Mouse (Mus musculus) ES-E14 (cell line): ENCODE results near the gene Zbtb20. TPM values are rescaled to one million over a fixed set of nuclear protein-coding genes. Genes with fewer than 3 reads are reported as not detected.

ENCODE experiments used
- DNase-seq: peaks from one replicate; pipeline ENCODE4 v3.0.0-alpha.2; 2013; ENCODE audit warnings: low read depth, low spot score
- H3K27ac ChIP-seq: 2 replicates; pipeline ENCODE4 v1.5.1; 2012; ENCODE audit warnings: low read depth, mild to moderate bottlenecking, low read length, moderate library complexity, mixed read lengths; ENCODE audit not compliant: poor library complexity, insufficient read depth, severe bottlenecking
- H3K36me3 ChIP-seq: 2 replicates; pipeline ENCODE4 v1.6.1; 2012; ENCODE audit warnings: mild to moderate bottlenecking, low read length, moderate library complexity, mixed read lengths; ENCODE audit not compliant: control insufficient read depth, poor library complexity, insufficient read depth, severe bottlenecking
- H3K4me1 ChIP-seq, 2 experiments: fragments of 150-350 bp in 1 of 2; sonication (generic) in 1 of 2; 2 replicates each; pipeline ENCODE4 v1.6.1; 2012; ENCODE audit warnings: low read length in 2 of 2, mild to moderate bottlenecking in 1 of 2, mixed read lengths in 1 of 2; ENCODE audit not compliant: control insufficient read depth in 2 of 2, insufficient read depth in 2 of 2, poor library complexity in 1 of 2
- H3K4me3 ChIP-seq, 2 experiments: fragments of 150-350 bp in 1 of 2; sonication (generic) in 1 of 2; 2 replicates each; pipeline ENCODE4 v1.5.1; 2012; ENCODE audit warnings: low read length in 2 of 2, low read depth in 1 of 2, mild to moderate bottlenecking in 1 of 2, mixed read lengths in 1 of 2; ENCODE audit not compliant: insufficient read depth in 1 of 2, poor library complexity in 1 of 2, severe bottlenecking in 1 of 2
- H3K9ac ChIP-seq: 2 replicates; pipeline ENCODE4 v1.6.1; 2012; ENCODE audit warnings: low read depth, mild to moderate bottlenecking, low read length, mixed read lengths; ENCODE audit not compliant: poor library complexity, insufficient read depth, severe bottlenecking
- H3K9me3 ChIP-seq: fragments of 150-350 bp; sonication (generic); 2 replicates; pipeline ENCODE4 v1.6.1; 2012; ENCODE audit warnings: low read depth, mild to moderate bottlenecking, low read length; ENCODE audit not compliant: control insufficient read depth, insufficient read depth
- CHD2 ChIP-seq: IDR thresholded peaks from 2 replicates; pipeline ENCODE4 v1.6.1; 2014; ENCODE audit warnings: mild to moderate bottlenecking, low read depth, low read length, inconsistent platforms
- HCFC1 ChIP-seq: IDR thresholded peaks from 2 replicates; pipeline ENCODE4 v1.6.1; 2012; ENCODE audit warnings: low read length, inconsistent platforms, borderline replicate concordance; ENCODE audit not compliant: insufficient read depth
- MAFK ChIP-seq: IDR thresholded peaks from 2 replicates; pipeline ENCODE4 v1.6.1; 2014; ENCODE audit warnings: mild to moderate bottlenecking, low read depth, low read length, inconsistent platforms; ENCODE audit not compliant: insufficient read depth
- ZC3H11A ChIP-seq: IDR thresholded peaks from 2 replicates; pipeline ENCODE4 v1.6.1; 2012; ENCODE audit warnings: low read depth, mild to moderate bottlenecking, inconsistent platforms, low read length, borderline replicate concordance
- ZNF384 ChIP-seq: IDR thresholded peaks from 2 replicates; pipeline ENCODE4 v1.6.1; 2012; ENCODE audit warnings: low read depth, low read length, inconsistent platforms
- in situ Hi-C, 2 experiments: fragments of 600-800 bp; cut with MboI; formaldehyde crosslinking; loops; one replicate each; pipeline ENCODE4 v1.15.1; 2025; ENCODE audit warnings: low sequenced_read_pairs in 2 of 2, inconsistent platforms in 1 of 2; ENCODE audit not compliant: unreplicated experiment in 2 of 2
- total RNA-seq: library from RNA; depleted of rRNA; stranded (reverse); fragments of 300-350 nt; gene quantifications from 2 replicates; pipeline ENCODE4 v1.2.3, GENCODE M21; 2012

Gene Zbtb20
- total RNA-seq, 1 experiment, result 4.0 TPM

- no peak overlapping the region for H3K27ac ChIP-seq
- in situ Hi-C loops, result no loop called here
- TF ChIP-seq ZC3H11A, result no peak
- TF ChIP-seq CHD2, result no peak
- no peak for TF ChIP-seq MAFK
- TF ChIP-seq HCFC1, result no peak
- TF ChIP-seq ZNF384, result no peak
- H3K9me3 ChIP-seq, result no peaks in the 10 kb centered on the region
- no peaks in the 10 kb centered on the region for H3K4me1 ChIP-seq
- H3K9ac ChIP-seq, result no peak overlapping the region
- DNase-seq, result no peak
- no peak overlapping the region for H3K4me3 ChIP-seq
- H3K36me3 ChIP-seq, result no peaks in the 10 kb centered on the region
These were observed 522.1 kb downstream of the Zbtb20 start for GRCm38 (mm10) chr16:43397629-43398323.

- Histone ChIP-seq H3K27ac (no peak overlapping the region), H3K36me3 (no peaks in the 10 kb centered on the region), H3K4me1 (no peaks in the 10 kb centered on the region), H3K4me3 (no peak overlapping the region), H3K9ac (no peak overlapping the region), H3K9me3 (no peaks in the 10 kb centered on the region)
- no peak for DNase-seq
- in situ Hi-C loops, result no loop called here
- TF ChIP-seq CHD2, result no peak
- TF ChIP-seq ZC3H11A, result no peak
- TF ChIP-seq MAFK, result no peak
- no peak for TF ChIP-seq HCFC1
- no peak for TF ChIP-seq ZNF384
These were observed 523.7 kb downstream of the Zbtb20 start for GRCm38 (mm10) chr16:43399428-43399827.

DNA sequence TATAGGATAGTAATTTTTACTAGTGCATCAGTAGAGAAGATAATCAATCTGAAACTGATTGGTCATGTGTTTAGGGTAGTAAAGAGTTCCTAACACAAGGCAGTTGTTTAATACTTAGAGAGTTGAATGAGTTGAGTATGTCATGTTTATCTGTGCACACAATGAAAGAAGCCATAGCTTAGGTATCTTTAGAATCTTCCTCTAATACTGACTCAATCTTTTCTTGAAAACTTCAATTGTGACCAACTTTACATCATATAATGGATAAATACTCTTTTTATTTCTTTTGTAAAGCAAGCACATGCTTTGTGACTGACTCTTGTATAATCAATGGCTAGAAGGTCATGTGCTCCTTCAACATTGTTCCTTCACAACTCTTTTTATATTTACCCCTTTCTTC, 524.4 kb downstream of the Zbtb20 start:
- Histone ChIP-seq H3K4me3 (no peak overlapping the region), H3K4me1 (no peaks in the 10 kb centered on the region), H3K27ac (no peak overlapping the region), H3K9me3 (no peaks in the 10 kb centered on the region), H3K9ac (no peak overlapping the region), H3K36me3 (no peaks in the 10 kb centered on the region)
- DNase-seq, result no peak
- in situ Hi-C loops, result no loop called here
- TF ChIP-seq HCFC1 (no peak), ZC3H11A (no peak), MAFK (no peak), ZNF384 (no peak), CHD2 (no peak)

GRCm38 (mm10) chr16:43400949-43401348, 525.3 kb downstream of the Zbtb20 start:
- Histone ChIP-seq H3K36me3 (no peaks in the 10 kb centered on the region), H3K4me1 (no peaks in the 10 kb centered on the region), H3K9ac (no peak overlapping the region), H3K9me3 (no peaks in the 10 kb centered on the region), H3K27ac (no peak overlapping the region), H3K4me3 (no peak overlapping the region)
- no peak for TF ChIP-seq HCFC1
- no peak for TF ChIP-seq MAFK
- no peak for TF ChIP-seq CHD2
- in situ Hi-C loops, result no loop called here
- no peak for DNase-seq

- in situ Hi-C loops, result no loop called here
- TF ChIP-seq ZNF384 (no peak), HCFC1 (no peak), ZC3H11A (no peak), CHD2 (no peak), MAFK (no peak)
- Histone ChIP-seq H3K27ac (no peak overlapping the region), H3K4me3 (no peak overlapping the region), H3K4me1 (no peaks in the 10 kb centered on the region), H3K9me3 (no peaks in the 10 kb centered on the region), H3K36me3 (no peaks in the 10 kb centered on the region), H3K9ac (no peak overlapping the region)
- no peak for DNase-seq
These were observed 527.2 kb downstream of the Zbtb20 start for GRCm38 (mm10) chr16:43402888-43403287.
